Mouse (Mus musculus): Measurements from ENCODE around the gene Ngly1. TPM values are rescaled to one million over a fixed set of nuclear protein-coding genes. Genes with fewer than 3 reads are reported as not detected.

Ngly1 gene
- polyA plus RNA-seq (2012; rRNA removed): 26.2 and 26.6 TPM in 2 replicates

DNA sequence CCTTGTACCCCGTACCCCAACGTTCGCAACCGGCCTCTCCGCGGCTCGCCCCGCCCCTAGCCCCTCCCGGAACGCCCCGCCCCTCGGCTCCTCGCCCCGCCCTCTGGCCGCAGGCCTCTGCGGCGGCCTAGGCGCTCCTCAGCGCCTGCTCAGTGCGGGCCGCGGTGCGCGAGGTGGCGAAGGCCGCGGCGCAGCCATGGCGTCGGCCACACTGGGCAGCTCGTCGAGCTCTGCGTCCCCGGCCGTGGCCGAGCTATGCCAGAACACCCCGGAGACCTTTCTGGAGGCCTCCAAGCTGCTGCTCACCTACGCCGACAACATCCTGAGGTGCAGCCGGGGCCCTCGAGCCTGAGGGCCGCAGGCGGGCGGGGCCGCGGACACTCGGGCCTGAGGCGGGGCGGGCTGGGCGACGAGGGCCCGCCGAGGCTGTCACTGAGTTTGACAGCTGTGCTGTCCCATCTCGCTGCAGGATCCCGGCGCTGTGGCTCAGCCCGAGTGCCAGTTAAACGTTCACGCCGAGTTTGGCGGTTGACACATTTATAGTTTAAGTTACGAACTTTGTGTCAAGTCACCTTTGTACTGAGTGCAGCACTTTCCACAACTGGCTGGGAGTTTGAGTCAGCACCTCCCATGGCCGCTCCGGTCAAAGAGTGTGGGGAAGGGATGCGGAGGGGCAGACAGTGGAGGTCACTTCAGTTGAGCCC, at the start of gene Ngly1, which contains the start of gene Oxsm:
Gene Ngly1 (plus strand): TSS at position 110 of the 704 bp plus-strand sequence.
Gene Oxsm (minus strand): TSS at position 638 of the 704 bp plus-strand sequence.
- DNase-seq (ENCODE audit: low spot score): peak; percentile 89

DNA sequence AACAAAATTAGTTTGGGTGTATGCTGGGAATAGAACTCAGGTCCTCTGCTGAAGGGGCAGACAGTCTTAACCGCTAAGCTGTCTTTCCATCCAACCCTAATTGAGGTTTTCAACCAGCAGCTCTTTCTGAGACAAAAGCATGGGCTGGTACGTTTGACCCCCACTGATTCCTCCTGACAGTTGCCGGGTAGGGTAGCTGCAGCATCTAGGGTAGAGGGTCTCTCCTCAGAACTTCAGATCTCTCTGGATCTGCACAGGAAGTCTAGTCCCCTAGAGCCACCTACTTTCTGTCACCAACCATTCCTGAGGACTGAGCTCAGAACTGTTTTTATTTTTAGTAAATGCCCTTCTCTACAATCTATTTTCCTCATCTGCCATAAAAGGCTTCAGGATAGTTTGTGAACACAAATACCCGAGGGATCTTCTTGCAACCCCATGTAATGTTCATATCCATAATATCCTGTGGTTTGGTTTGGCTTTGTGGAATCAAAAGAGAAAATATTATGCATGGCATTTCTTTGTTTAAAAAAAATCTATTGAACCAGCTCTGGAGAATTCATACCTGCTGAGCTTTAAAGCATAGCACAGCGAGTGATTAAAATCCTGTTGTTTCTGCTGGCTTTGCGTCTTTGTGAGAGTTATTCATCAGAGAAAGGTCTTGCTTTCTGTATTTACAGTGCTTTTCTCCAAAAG, 48.7 kb upstream of the Ngly1 start:
- no peak for DNase-seq (ENCODE audit: low spot score)

DNA sequence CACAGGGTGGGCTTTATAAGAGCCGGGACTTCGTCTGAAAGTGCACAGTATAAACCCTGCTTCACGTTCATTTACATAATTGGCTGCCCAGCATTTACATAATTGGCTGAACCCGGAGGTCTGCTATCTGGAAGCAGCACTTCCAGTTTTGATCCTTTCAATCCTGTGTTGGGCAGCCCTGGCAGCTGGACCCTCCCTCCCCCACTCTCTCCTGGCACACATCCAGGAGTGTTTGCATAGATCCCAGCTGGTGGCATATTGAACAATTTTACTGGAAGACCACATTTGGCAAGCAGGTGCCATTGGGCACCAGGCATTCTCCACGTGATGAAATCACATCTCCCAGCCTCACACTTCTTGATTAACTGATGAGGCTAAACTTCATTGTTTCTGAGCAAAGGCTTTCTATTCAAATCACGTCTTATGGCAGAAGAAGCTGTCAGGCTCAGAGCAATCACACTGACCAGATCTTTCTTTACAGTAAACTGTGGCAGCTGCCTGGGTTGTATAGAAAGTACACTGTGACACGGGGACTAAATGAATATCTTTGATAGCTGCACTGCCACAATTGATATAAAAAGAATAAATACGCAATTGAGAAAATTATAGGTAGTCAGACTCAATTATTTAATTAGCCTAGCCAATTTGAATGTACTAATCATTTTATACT, 48.0 kb upstream of the Ngly1 start:
- DNase-seq (ENCODE audit: low spot score): no peak

DNA sequence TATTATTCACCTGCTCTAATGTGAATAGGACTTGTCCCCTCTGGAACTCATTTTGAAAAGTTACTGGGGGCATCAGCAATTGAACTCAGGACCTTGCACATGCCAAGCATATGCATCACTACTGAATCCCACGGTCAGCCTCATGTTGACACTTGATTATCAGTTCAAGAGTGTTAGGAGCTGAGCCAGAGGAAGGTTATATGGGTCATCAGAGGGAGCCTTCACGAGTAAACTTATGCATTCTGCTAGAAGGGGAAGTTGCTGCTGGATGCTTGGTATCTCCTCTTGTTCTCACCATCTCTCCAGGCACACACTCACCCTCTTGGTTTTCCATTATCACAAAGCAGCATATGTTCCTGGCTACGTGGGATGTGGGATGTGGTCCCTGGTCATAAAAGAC, 47.4 kb upstream of the Ngly1 start:
- DNase-seq (ENCODE audit: low spot score): no peak

DNA sequence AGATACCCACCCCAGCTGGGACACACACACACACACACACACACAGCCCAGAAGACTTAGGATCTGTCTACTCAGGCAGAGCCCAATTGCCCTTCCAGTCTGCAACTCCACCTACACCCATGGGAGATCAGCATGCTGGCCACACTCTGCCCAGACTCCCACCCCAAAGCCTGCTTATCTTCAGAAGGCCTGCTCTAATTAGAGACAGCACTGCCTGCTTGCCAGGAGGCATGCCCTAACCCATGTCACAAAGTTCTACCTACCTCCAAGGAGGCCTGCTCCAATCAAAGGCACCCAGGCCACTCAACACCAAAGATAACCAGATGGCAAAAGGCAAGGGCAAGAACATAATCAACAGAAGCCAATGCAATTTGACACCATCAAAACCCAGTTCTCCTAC, 41.4 kb upstream of the Ngly1 start:
- no peak for DNase-seq (ENCODE audit: low spot score)

DNA sequence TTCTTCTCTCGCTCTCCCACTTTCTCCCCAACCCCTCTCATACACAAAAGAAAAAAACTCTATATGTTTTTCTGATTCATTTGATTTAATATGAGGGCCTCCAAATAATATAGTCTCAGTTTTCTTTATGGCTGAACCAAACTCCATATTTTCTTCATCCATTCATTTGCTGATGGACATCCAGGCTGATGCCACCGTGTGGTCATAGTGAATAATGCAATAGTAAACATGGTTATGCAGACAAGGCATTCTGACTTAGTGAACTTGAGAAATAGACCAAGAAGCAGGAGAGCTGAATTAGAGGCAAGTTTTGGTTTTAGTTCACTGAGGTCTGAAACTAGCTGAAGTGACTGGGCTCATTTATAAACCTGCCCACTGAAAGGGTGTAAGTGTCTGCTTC, 30.1 kb upstream of the Ngly1 start:
- DNase-seq (ENCODE audit: low spot score): no peak

DNA sequence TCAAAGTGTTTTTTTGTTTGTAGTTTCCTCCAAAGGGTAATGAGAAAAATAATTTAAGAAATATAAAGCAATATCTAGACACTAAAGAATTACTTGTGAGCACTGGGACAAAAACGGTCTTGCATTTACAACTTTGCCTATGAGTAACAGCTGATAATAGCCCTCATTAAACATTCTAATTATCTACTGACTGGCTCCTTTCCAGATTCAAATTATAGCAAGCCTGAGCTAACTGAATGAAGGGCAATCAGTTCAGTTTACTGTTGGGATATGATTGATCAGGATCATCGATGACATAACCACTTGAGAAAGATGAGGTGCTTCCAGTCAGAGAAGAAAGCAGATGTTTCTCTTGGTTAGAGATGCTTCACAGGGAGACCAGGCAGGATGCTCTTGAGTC, 19.7 kb upstream of the Ngly1 start:
- no peak for DNase-seq (ENCODE audit: low spot score)

DNA sequence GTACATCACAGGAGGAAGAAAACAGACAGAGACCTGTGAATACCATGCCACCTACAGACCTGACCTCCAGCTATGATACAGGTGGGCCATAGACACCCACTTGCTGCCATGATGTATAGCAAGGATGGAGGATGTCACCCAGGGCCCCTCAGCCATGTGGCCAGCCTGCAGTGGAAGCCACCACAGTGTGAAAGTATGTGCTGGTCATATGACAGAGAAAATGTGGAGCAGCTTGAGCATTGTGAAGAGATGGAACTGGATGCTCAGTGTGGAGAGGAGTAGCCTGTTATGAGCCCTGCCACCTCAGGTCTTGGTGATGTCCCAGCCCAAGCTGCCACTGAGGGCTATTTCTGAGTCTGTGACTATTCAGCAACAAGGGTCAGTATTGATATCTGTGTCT, 18.5 kb upstream of the Ngly1 start:
- DNase-seq (ENCODE audit: low spot score): no peak

DNA sequence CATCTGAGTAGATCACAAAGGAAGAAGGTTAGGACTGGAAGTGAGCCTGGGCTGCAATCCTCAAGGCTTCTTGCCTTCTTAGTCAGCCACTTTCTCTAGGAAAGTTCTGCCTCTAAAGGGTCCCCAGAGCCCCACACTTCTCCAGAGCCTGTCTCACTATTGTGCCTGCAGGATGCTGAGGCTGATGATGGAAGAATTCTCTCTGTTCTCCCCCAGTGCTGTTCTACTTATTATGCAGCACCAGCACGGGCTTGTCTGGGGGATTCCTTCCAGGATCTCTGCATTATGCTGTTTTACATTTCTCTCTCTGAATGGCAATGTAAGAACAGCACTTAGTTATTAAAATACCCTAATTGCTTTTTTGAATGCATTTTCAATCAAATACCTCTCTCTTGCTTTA, 15.6 kb upstream of the Ngly1 start:
- DNase-seq (ENCODE audit: low spot score): no peak

DNA sequence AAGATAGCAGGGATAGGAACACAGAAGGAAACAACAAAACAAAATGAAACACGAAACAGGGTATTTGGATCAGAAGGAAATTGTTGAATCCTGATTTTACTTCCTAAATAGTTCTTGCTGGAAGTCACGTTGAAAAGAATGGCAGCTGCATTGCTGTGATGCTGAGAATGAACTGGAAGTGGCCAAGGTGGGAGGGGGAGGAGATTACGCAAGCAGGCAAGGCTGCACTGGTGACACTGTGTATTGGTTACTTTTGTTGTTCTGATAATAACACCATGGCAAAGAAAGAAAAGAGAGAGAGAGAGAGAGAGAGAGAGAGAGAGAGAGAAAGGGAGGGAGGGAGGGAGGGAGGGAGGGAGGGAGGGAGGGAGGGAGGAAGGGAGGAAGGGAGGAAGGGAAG, 12.6 kb upstream of the Ngly1 start:
- DNase-seq (ENCODE audit: low spot score): no peak

DNA sequence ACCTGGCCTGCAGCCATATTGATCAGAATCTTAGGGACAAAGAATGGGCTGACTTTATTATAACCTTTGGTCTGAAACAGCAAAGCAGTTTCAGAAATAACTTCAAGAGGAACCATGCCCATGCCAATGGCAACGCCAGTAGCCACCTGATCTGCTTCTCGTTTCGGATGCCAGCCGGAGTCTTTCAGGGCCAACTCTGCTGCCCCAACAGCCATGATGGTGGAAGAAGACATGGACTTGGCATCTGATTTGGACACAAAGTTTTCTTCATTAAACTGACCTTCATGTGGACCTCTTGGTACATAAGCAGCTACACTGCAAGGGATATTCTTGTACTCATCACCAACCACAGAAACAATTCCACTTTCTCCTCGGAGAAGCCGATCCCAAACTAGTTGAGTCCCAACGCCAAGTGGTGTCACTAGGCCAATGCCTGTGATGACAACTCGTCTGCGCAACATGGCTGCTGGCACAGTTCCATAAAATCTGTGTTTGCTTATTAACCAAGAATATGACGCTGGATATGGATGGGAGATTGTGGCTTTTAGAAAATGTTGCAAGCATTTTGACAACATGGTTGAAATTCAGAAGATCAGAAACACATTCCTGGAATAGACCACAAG, 6.8 kb upstream of the Ngly1 start:
- DNase-seq (ENCODE audit: low spot score): no peak

DNA sequence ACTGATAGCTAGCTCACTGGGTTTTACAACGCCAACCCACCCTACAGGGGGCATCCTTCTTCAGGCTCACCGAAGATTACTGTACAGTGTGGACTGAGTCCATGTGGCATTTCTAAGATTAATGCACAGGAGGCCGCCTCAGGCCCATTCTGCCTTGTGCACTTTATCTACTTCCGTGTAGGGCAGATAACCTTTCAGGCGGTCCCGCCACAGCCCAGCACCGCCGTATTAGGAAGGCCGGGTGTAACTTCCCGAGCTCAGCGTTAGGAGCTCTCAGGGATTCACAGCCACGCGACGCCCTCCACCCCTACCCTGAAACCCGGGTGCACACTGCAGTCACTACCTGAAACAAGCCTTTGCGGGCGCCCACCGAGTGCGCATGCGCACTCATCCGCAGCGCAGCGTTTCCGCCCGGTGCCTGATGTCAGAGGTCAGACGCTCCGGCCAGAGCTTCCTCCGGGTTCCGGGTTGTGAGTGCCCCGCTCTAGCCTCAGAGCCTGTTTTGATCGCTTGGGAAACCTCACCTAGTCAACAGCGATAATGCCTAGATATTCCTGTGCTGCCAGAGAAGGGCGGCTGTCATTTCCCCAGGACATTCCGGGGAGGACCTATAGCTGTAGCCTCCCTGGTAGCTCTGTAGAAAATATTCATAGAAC, 6.0 kb upstream of the Ngly1 start:
- DNase-seq (ENCODE audit: low spot score): peak; percentile 91

DNA sequence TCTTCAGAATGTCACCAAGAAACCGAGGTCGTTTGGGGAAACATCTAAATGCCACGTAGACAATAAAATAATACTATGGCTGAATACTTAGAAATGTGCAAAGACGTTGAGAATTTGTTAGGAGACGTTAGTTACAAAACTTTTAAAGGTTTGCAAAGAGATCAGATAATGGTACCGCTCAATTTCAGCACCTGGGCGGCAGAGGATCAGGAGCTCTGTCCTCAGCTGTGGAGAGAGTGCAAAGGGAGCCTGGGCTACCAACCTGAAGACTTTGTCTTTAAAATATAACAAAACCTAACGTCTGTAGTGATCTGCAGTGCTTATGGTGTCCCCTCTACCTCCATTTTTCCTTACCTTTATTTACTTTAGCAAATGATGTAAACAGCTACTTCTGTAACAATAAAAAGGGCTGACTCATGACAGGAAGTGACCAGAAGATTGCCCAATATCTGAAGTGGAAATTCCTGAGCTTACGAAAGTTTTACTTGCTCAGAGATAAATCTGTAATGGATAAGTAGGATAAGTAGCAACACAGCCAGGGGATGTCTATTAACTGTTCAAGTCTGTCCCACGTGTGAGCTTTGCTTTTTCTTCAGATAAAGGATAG, 5.4 kb upstream of the Ngly1 start:
- DNase-seq (ENCODE audit: low spot score): no peak

DNA sequence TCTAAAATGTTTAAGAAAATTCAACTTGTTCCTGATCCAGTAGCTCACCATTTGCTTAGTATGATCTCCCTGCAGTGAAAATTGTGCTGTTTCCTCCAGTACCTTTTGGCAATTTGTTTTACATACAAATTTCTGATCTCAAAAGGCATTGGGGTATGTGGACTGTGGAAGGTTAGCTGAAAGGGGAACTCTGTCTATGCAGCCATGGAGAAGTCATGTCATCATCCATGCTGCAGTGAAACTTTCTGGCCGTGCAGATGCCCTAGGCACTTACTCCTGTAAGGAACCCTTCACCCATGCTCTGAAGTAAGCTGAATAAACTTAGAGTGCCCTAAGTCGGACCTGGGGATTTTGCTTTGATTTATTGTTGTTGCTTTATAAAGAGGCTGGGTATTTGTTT, 4.7 kb upstream of the Ngly1 start:
- DNase-seq (ENCODE audit: low spot score): no peak

DNA sequence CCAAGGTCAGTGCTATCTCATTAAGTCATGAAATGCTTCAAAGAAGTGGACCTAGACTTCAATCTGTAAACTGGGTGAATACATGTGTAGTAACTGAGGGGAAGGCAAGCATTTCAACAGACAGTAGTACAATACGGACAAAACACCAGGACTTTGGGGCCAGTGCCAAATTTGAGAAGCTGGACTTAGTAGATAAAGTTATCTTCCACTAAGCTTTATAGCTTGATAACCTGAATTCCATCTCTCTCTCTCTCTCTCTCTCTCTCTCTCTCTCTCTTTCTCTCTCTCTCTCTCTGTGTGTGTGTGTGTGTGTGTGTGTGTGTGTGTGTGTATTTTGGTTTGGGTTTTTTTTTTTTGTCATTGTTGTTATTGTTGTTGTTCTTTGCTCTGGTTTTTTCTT, 4.0 kb upstream of the Ngly1 start:
- no peak for DNase-seq (ENCODE audit: low spot score)

DNA sequence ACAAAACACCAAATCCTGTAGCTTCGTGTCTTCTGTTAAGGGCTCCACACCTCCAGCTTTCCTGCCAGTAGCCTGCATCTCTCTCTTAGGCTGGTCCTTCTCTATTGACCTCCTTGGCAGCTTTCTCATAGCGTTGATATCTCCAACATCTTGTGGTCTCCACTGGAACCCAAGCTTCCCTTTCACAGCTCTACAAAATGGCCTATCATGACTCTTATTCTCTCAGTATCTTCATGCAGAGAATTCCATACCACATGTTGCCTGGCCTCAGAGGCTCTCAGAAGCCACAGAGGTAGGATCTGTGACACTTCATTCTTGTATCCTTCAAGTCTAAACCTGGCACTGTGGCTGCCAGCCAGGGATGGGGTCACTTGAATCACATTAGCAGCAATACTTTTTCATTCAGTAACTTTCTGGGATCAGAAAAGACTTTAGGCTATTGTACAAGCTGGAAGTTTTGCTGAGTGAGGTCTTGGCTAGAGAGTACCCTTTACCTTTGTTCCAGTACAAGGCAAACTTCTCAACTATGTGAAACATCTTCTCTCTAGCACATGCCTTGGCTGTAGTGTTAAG, 2.7 kb upstream of the Ngly1 start:
- no peak for DNase-seq (ENCODE audit: low spot score)

DNA sequence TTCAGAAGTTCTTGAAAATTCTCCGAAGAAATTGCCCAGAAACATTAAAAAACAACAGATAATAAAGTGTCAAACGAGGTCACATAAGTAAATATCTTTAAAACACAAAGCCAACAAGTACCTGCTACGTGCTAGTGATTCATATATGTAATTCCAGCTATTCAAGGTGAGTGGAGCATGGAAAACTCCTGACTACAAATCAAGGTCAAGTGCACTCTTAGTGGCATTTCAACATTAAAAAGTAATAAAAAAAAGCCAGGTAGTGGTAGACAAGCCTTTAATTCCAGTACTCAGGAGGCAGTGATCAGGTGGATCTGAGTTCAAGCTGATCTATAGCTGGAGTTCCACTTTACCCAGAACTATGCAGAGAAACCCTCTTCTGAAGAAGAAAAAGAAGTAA, 945 bp upstream of the Ngly1 start:
- no peak for DNase-seq (ENCODE audit: low spot score)

DNA sequence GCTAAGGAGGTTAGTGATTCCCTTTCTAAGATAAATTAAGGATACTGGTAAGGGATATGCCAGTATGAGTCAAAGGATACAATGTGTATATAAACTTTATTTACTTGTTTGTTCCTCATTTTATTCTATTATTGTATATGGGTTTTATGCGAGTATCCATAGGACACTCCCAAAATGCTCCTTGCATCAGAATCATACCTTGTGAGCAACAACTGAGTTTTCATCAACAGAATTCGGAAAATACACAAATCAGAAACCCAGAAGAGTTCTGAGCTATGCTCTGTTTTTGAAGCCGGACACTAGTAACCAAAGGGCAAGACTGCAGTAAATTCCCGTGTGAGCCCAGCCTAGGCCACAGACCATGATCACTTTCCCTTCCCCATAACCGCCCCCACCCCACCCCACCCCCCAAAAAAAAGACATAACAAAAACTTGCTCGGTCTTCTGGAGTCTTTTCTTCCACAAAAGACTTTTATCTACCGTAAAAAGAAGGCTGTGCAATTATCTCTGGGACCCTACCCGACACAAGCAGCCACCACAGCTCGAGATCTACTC, 400 bp upstream of the Ngly1 start:
- DNase-seq (ENCODE audit: low spot score): no peak

DNA sequence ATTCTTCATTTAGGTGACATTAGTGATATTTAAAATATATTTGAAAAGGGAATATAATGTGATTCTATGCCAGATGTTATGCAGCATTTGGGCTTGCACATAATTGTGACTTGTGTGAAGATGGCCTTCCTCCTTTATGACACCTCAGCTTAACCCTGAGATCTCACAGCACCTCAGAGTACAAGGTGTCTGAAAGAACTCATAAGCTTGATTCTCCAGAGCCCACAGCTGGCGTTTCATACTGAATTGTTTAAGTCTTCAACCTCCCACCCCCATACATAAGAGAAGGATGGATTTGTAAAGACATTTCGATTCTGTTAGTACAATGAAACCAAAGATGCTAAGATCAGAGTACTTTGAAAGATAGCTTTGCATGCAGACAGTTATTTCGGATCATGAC, 1.0 kb downstream of the Ngly1 start:
- DNase-seq (ENCODE audit: low spot score): no peak

DNA sequence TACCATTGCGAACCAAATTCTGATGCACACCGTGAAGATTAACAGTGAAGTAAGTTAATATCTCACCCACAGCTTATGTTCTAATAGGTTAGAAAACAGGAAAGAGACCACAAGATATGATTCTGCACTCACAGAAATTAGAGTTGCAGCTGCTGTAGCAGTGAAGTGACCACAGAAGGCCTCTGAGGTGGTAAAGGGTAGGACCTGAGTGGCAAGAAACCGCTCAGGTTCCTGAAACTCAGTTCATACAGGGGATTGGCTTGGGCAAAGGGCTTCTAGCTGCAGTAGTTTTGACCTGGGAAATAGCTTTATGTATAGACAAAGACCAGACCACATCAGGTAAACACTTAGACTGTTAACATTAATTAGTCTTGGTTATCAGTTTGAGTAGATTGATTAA, 6.7 kb downstream of the Ngly1 start:
- no peak for DNase-seq (ENCODE audit: low spot score)

DNA sequence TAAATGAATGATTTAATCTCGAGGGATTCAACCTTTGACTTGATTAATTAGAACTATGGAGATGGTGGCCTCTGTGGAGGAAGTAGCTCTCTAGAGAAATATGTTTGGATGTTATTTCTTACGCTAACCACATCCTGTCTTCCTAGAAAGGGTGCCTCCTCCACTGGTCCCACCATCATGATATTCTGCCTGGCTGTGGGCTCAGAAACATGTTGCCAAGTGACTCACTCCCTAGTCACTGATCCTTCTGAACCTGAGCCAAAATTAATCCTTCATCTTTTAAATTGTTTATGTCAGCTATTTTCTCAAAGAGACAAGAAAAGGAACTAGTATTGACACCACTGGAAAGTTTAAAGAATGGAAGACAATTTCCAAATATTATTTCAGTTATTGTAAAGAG, 7.1 kb downstream of the Ngly1 start:
- DNase-seq (ENCODE audit: low spot score): no peak

Measured in urinary bladder, adult 2 months (tissue).